Comparison of ENCODE assay signal across 23 mouse cellular contexts in the genomic region with DNA sequence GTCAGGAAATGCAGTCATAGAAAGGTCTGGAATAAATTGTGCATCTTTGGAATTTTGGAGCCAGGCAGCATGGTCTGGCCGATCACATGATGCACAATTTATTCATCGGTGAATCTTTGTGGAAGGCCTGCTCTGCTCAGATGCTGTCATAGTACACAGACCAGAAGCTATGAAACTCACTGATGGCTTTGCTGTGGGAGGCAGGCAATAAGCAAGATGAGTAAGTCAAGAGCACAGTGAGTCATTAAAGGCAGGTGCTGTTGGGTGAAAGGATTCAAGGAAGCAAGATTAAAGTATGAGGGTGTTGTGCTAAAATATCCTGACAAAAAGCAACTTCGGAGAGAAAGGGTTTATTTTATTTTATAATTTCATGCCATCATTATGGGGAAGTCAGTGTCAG. TPM values are rescaled to one million over a fixed set of nuclear protein-coding genes. Genes with fewer than 3 reads are reported as not detected.
DNase-seq lines count a peak whose midpoint lies in the region; ATAC-seq lines count a peak whose summit lies in the region.
"Had no signal": no experiment of that assay in that cellular context is flagged by ENCODE, and none has a peak within 500 bp of the region (broad histone marks: within the 10 kb centered on the region; RNA-seq: fewer than 3 reads in every experiment).

No protein-coding gene starts in this region.

- no peak for DNase-seq in frontal cortex, postnatal 10 days (ENCODE audit: low spot score in 2 of 2)
- DNase-seq in layer of hippocampus, adult 9-11 months = peak; percentile 36
- no peak for DNase-seq in layer of hippocampus, adult 8-10 months (ENCODE audit: low spot score in 2 of 2)
- peak; percentile 23 to 35 for DNase-seq in left cerebral cortex, adult 9 months (ENCODE audit: low spot score in 2 of 2)
- no peak for DNase-seq in left cerebral cortex, postnatal 10 days (ENCODE audit: extremely low spot score in 1 of 2, low spot score in 2 of 2)
- DNase-seq in brain, adult 2 months (ENCODE audit: low read depth, low spot score) = peak; percentile 80
- no peak for DNase-seq in gastrocnemius, postnatal 36 days
- DNase-seq: adrenal gland, adult 8-10 months; adrenal gland, postnatal 25 days; cerebellum, adult 18-20 months; cerebellum, adult 9-10 months; cerebellum, postnatal 14 days; gastrocnemius, adult 2 months; gastrocnemius, postnatal 14 days; heart, adult 18-20 months; heart, postnatal 10 days; heart, postnatal 36 days had no signal

- peak; percentile 93 for ATAC-seq in frontal cortex, adult (ENCODE audit: low TSS enrichment)
- ATAC-seq: activated CD4-positive, CD25-positive, alpha-beta regulatory T cell, adult 4 months; forebrain, embryonic 13.5 days; forebrain, embryonic 16.5 days; hindbrain, embryonic 16.5 days had no signal

- intact Hi-C loops in left cerebral cortex, postnatal 10 days (cut with DNase I) = no loop called here
- intact Hi-C loops in gastrocnemius, postnatal 36 days (cut with DNase I) = no loop called here

RNA-seq across cellular contexts. Expression of a gene that starts 19.4 kb away (rescaled TPM):
- total RNA-seq in layer of hippocampus, adult 8-10 months (2022) = 1 to 10 TPM; 4.0 to 5.9 (median 5.3) TPM
- total RNA-seq in left cerebral cortex, postnatal 10 days (2021) = 1 to 10 TPM; 3.2 to 3.6 TPM
- 10 to 100 TPM; 19.5 to 20.8 TPM for total RNA-seq in gastrocnemius, postnatal 36 days (2021)
- total RNA-seq: adrenal gland, postnatal 25 days had no signal

RNA-seq across cellular contexts. Expression of a gene that starts 22.6 kb away (rescaled TPM):
- total RNA-seq in layer of hippocampus, adult 8-10 months (2022) = 1 to 10 TPM; 1.2 to 6.0 (median 3.1) TPM
- total RNA-seq in left cerebral cortex, postnatal 10 days (2021) = not detected
- 10 to 100 TPM in 1 of 2 experiments, 1 to 10 TPM in 1; 7.3 to 10.8 TPM for total RNA-seq in gastrocnemius, postnatal 36 days (2021)
- total RNA-seq: ES-E14; heart, postnatal 10 days had no signal

RNA-seq across cellular contexts. Expression of a gene that starts 51.0 kb away (rescaled TPM):
- 10 to 100 TPM; 11.9 to 13.8 (median 12.8) TPM for total RNA-seq in layer of hippocampus, adult 8-10 months (2022)
- total RNA-seq in left cerebral cortex, postnatal 10 days (2021) = 10 to 100 TPM; 11.7 to 12.2 TPM
- total RNA-seq in gastrocnemius, postnatal 36 days (2021) = 1 to 10 TPM; 3.0 to 3.4 TPM

Comparison
In these comparisons a context has a peak if more than half of its experiments do, and no peak if none do; other contexts are left out.
1. DNase-seq: peak in layer of hippocampus, adult 9-11 months (single experiment), left cerebral cortex, adult 9 months (2 of 2) and brain, adult 2 months (single experiment); none in frontal cortex, postnatal 10 days (0 of 2), layer of hippocampus, adult 8-10 months (0 of 2), left cerebral cortex, postnatal 10 days (0 of 2) and gastrocnemius, postnatal 36 days (0 of 2).